Mouse (Mus musculus) lung, adult 2 months (tissue): ENCODE results near the gene Zfp296.

Experiments
- CTCF ChIP-seq: fragments of 200-500 bp; IDR thresholded peaks from 2 replicates; pipeline ENCODE4 v1.5.1; 2011; ENCODE audit warnings: mild to moderate bottlenecking, low read length, control low read depth; ENCODE audit not compliant: insufficient read depth
- POLR2A ChIP-seq: fragments of 200-500 bp; IDR thresholded peaks from 2 replicates; pipeline ENCODE4 v1.6.1; 2011; ENCODE audit warnings: low read depth, mild to moderate bottlenecking, control low read depth, low read length, borderline replicate concordance; ENCODE audit errors: extremely low read depth

- TF ChIP-seq CTCF = no peak
- TF ChIP-seq POLR2A = no peak
Measured at GRCm38 (mm10) chr7:19542155-19542691, 34.9 kb upstream of the Zfp296 start.
